Mouse (Mus musculus) CH12.LX (cell line): ENCODE measurements around the gene Mvp. TPM values are rescaled to one million over a fixed set of nuclear protein-coding genes. Genes with fewer than 3 reads are reported as not detected.

Source experiments
- DNase-seq: peaks from one replicate; pipeline ENCODE4 v3.0.0-alpha.2; 2013; ENCODE audit errors: extremely low read depth
- H3K27ac ChIP-seq: 2 replicates; pipeline ENCODE4 v1.5.1; 2012; ENCODE audit warnings: low read depth, mild to moderate bottlenecking, control low read depth, moderate library complexity; ENCODE audit not compliant: insufficient read depth
- H3K27me3 ChIP-seq: replicated peaks from 2 replicates; pipeline ENCODE3; 2012; ENCODE audit warnings: inconsistent platforms
- H3K36me3 ChIP-seq, 2 experiments: replicated peaks in 1 of 2; 2 replicates each; pipeline versions ENCODE3 to v1.6.1; 2012; ENCODE audit warnings: inconsistent platforms in 1 of 2, low read length in 1 of 2, mild to moderate bottlenecking in 1 of 2, mixed read lengths in 1 of 2, moderate library complexity in 1 of 2; ENCODE audit not compliant: control insufficient read depth in 1 of 2, insufficient read depth in 1 of 2
- H3K4me1 ChIP-seq, 2 experiments: 2 replicates each; pipeline ENCODE4 v1.6.1; 2012; ENCODE audit warnings: inconsistent platforms in 1 of 2, moderate library complexity in 1 of 2; ENCODE audit not compliant: insufficient read depth in 2 of 2, control insufficient read depth in 1 of 2
- H3K4me2 ChIP-seq: 2 replicates; pipeline ENCODE4 v1.6.1; 2012; ENCODE audit warnings: low read depth, mild to moderate bottlenecking, control low read depth; ENCODE audit not compliant: poor library complexity, insufficient read depth, severe bottlenecking
- H3K4me3 ChIP-seq, 3 experiments: fragments of 150-350 bp in 1 of 3; sonication (generic) in 1 of 3; replicated peaks in 1 of 3; 2 replicates each; pipeline versions ENCODE3 to v1.5.1; 2011 to 2012; ENCODE audit warnings: low read depth in 2 of 3, low read length in 2 of 3, mild to moderate bottlenecking in 2 of 3, moderate library complexity in 2 of 3, control low read depth in 1 of 3, improper control_type of control experiment in 1 of 3, inconsistent platforms in 1 of 3, mixed read lengths in 1 of 3; ENCODE audit not compliant: poor library complexity in 1 of 3
- H3K79me2 ChIP-seq: replicated peaks from 2 replicates; pipeline ENCODE4 v1.6.1; 2012; ENCODE audit warnings: mild to moderate bottlenecking, moderate library complexity; ENCODE audit not compliant: control insufficient read depth, poor library complexity, insufficient read depth, severe bottlenecking; ENCODE audit errors: extremely low read depth
- H3K9ac ChIP-seq: 2 replicates; pipeline ENCODE4 v1.6.1; 2012; ENCODE audit warnings: low read depth, mild to moderate bottlenecking, control low read depth, moderate library complexity; ENCODE audit not compliant: insufficient read depth
- H3K9me3 ChIP-seq: replicated peaks from 2 replicates; pipeline ENCODE3; 2012; ENCODE audit warnings: low read length, inconsistent platforms, mixed read lengths
- BHLHE40 ChIP-seq: IDR thresholded peaks from 2 replicates; pipeline ENCODE4 v1.6.1; 2011; ENCODE audit warnings: mild to moderate bottlenecking, low read depth, low read length, improper control_type of control experiment
- E2F4 ChIP-seq: IDR thresholded peaks from 2 replicates; pipeline ENCODE4 v1.6.1; 2011; ENCODE audit warnings: low read depth, low read length, improper control_type of control experiment; ENCODE audit not compliant: insufficient replicate concordance
- ETS1 ChIP-seq: conservative IDR thresholded peaks from 2 replicates; pipeline ENCODE4 v1.6.1; 2012; ENCODE audit warnings: low read depth, mild to moderate bottlenecking, inconsistent platforms, low read length, improper control_type of control experiment, moderate library complexity
- HCFC1 ChIP-seq: IDR thresholded peaks from 2 replicates; pipeline ENCODE4 v1.6.1; 2012; ENCODE audit warnings: low read depth, mild to moderate bottlenecking, inconsistent platforms, low read length, improper control_type of control experiment
- IRF4 ChIP-seq: IDR thresholded peaks from 2 replicates; pipeline ENCODE4 v1.6.1; 2014; ENCODE audit warnings: low read depth, mild to moderate bottlenecking, inconsistent platforms, low read length, improper control_type of control experiment
- JUND ChIP-seq: conservative IDR thresholded peaks from 2 replicates; pipeline ENCODE4 v1.6.1; 2011; ENCODE audit warnings: low read depth, low read length, improper control_type of control experiment
- KAT2A ChIP-seq: IDR thresholded peaks from 2 replicates; pipeline ENCODE4 v1.6.1; 2012; ENCODE audit warnings: low read length, improper control_type of control experiment, inconsistent platforms; ENCODE audit not compliant: insufficient replicate concordance
- MAFK ChIP-seq: IDR thresholded peaks from 2 replicates; pipeline ENCODE4 v1.6.1; 2011; ENCODE audit warnings: low read length, improper control_type of control experiment; ENCODE audit not compliant: insufficient replicate concordance
- MXI1 ChIP-seq: IDR thresholded peaks from 2 replicates; pipeline ENCODE4 v1.6.1; 2011; ENCODE audit warnings: mild to moderate bottlenecking, low read depth, low read length, improper control_type of control experiment
- NRF1 ChIP-seq: IDR thresholded peaks from 2 replicates; pipeline ENCODE4 v1.6.1; 2014; ENCODE audit warnings: low read depth, mild to moderate bottlenecking, inconsistent platforms, low read length, improper control_type of control experiment, moderate library complexity
- PAX5 ChIP-seq: IDR thresholded peaks from 2 replicates; pipeline ENCODE4 v1.6.1; 2012; ENCODE audit warnings: low read length, inconsistent platforms, mixed read lengths
- POLR2A ChIP-seq: IDR thresholded peaks from 2 replicates; pipeline ENCODE4 v1.6.1; 2011; ENCODE audit warnings: low read depth, mild to moderate bottlenecking, improper control_type of control experiment, low read length
- RAD21 ChIP-seq: IDR thresholded peaks from 2 replicates; pipeline ENCODE4 v1.6.1; 2011; ENCODE audit warnings: low read depth, mild to moderate bottlenecking, low read length, improper control_type of control experiment, moderate library complexity
- RCOR1 ChIP-seq: conservative IDR thresholded peaks from 2 replicates; pipeline ENCODE4 v1.6.1; 2012; ENCODE audit warnings: low read depth, mild to moderate bottlenecking, inconsistent platforms, low read length, improper control_type of control experiment
- SIN3A ChIP-seq: IDR thresholded peaks from 2 replicates; pipeline ENCODE4 v1.6.1; 2012; ENCODE audit warnings: low read length, improper control_type of control experiment, inconsistent platforms
- SMC3 ChIP-seq: IDR thresholded peaks from 2 replicates; pipeline ENCODE4 v1.6.1; 2011; ENCODE audit warnings: low read depth, low read length, improper control_type of control experiment
- TBP ChIP-seq: conservative IDR thresholded peaks from 2 replicates; pipeline ENCODE4 v1.6.1; 2011; ENCODE audit warnings: low read depth, low read length, improper control_type of control experiment
- TCF12 ChIP-seq: IDR thresholded peaks from 2 replicates; pipeline ENCODE4 v1.6.1; 2014; ENCODE audit warnings: low read depth, mild to moderate bottlenecking, inconsistent platforms, low read length, improper control_type of control experiment
- UBTF ChIP-seq: IDR thresholded peaks from 2 replicates; pipeline ENCODE4 v1.6.1; 2012; ENCODE audit warnings: low read depth, mild to moderate bottlenecking, inconsistent platforms, low read length, improper control_type of control experiment, moderate library complexity
- USF1 ChIP-seq: IDR thresholded peaks from 2 replicates; pipeline ENCODE4 v1.6.1; 2014; ENCODE audit warnings: low read depth, mild to moderate bottlenecking, inconsistent platforms, low read length, improper control_type of control experiment
- ZC3H11A ChIP-seq: IDR thresholded peaks from 2 replicates; pipeline ENCODE4 v1.6.1; 2012; ENCODE audit warnings: low read depth, mild to moderate bottlenecking, inconsistent platforms, low read length, improper control_type of control experiment
- dilution Hi-C: fragments of 300-500 bp; cut with MboI; formaldehyde crosslinking; loops from 2 replicates; pipeline ENCODE4 v1.14.3; 2020; ENCODE audit warnings: low sequenced_read_pairs; ENCODE audit not compliant: extremely low pct_unique_long_range_greater_than_20kb, extremely low pct_ligation_motif_present
- in situ Hi-C: fragments of 300-500 bp; cut with MboI; formaldehyde crosslinking; loops from 3 replicates; pipeline ENCODE4 v1.14.3; 2019; ENCODE audit warnings: low sequenced_read_pairs, low pct_ligation_motif_present, low pct_unique_long_range_greater_than_20kb, mixed read lengths
- polyA plus RNA-seq: library from polyadenylated mRNA; unstranded; fragments of >175 nt; gene quantifications from 2 replicates; pipeline ENCODE4 v1.2.1, GENCODE M21; 2012; ENCODE audit warnings: low read depth; ENCODE audit not compliant: insufficient read length
- total RNA-seq, 2 experiments: library from RNA; depleted of rRNA; stranded (reverse); fragments of 300-350 nt in 1 of 2; fragments of >200 nt in 1 of 2; gene quantifications; 2 replicates each; pipeline ENCODE4 v1.2.3; 2012 to 2014

Gene Mvp
- total and polyA plus RNA-seq, 3 experiments: 33.3 to 53.7 (median 52.1) TPM

- in situ Hi-C loops: loop anchor here (10.0 kb wide), 1 partner anchor 307 kb away; the partner anchor contains the start of gene Coro1a
- no peak for TF ChIP-seq IRF4
- no peak for TF ChIP-seq SMC3
- dilution Hi-C loops: no loop called here
- H3K4me1 ChIP-seq: peaks cover 40 to 79% of the 10 kb centered on the region in 2 experiments
- H3K79me2 ChIP-seq: peaks cover 14% of the 10 kb centered on the region
- no peak overlapping the region for H3K4me3 ChIP-seq
- no peak overlapping the region for H3K9ac ChIP-seq
- H3K36me3 ChIP-seq: peaks cover 6 to 36% of the 10 kb centered on the region in 2 experiments
- H3K4me2 ChIP-seq: no peak overlapping the region
- H3K27ac ChIP-seq: no peak overlapping the region
- no peaks in the 10 kb centered on the region for H3K27me3 ChIP-seq
- DNase-seq: no peak
- H3K9me3 ChIP-seq: no peaks in the 10 kb centered on the region
Measured at GRCm38 (mm10) chr7:127011717-127012116, 2.7 kb downstream of the Mvp start.

GRCm38 (mm10) chr7:127011051-127011450 is 3.4 kb downstream of the Mvp start:
- no peak for DNase-seq
- Histone ChIP-seq H3K36me3 (peaks cover 6 to 36% of the 10 kb centered on the region in 2 experiments), H3K27me3 (no peaks in the 10 kb centered on the region), H3K79me2 (peaks cover 14% of the 10 kb centered on the region), H3K4me2 (no peak overlapping the region), H3K9me3 (no peaks in the 10 kb centered on the region), H3K4me3 (no peak overlapping the region), H3K27ac (no peak overlapping the region), H3K4me1 (peaks cover 40 to 85% of the 10 kb centered on the region in 2 experiments), H3K9ac (no peak overlapping the region)
- dilution Hi-C loops: no loop called here
- in situ Hi-C loops: loop anchor here (10.0 kb wide), 1 partner anchor 306 kb away; the partner anchor contains the start of gene Coro1a
- TF ChIP-seq USF1: no peak

DNA sequence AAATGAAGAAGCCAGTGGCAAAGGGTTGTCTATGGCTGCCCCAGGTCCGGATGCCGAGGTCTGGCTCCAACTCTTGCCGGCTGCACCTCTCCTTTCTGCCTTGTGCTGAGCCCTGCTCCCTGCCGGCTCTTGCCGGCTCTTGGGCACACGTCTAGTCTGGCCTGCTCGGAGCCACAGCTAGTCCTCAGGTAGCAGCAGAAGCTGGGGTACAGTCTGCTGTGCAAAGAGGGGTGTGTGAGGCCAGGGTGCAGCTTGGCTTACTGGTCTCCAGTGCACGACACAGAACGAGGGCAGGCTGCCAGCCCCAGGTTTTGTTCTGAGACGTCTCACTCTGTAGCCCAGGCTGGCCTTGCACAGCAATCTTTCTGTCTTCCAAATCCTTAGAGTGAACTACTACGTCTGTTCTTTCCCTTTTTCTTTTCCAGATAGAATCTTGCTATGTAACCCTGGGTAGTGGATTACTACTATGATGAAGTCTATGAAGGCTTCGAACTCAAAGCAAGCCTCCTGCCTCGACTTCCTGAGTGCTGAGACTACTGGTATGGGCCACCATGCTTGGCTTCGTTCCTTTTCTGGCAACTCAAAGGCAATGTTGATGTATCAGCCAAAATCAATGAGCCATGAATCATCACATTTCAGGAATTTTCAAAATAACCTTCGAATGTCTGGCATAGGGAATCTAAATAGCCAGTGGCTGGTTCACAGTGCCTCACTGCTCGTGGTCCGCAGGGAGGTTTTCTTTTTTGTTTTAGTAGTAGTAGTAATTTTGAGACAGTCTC is 4.9 kb downstream of the Mvp start:
- DNase-seq: no peak
- peaks cover 3 to 25% of the 10 kb centered on the region in 2 experiments for H3K36me3 ChIP-seq
- H3K4me2 ChIP-seq: no peak overlapping the region
- no peak overlapping the region for H3K9ac ChIP-seq
- H3K4me1 ChIP-seq: peaks cover 31 to 82% of the 10 kb centered on the region in 2 experiments
- no peak overlapping the region for H3K4me3 ChIP-seq
- in situ Hi-C loops (loop anchor here (10.0 kb wide), 1 partner anchor 305 kb away; the partner anchor contains the start of gene Coro1a), dilution Hi-C loops (no loop called here)
- TF ChIP-seq RAD21 (no peak), ETS1 (no peak), TBP (no peak), E2F4 (no peak), PAX5 (no peak), UBTF (no peak), ZC3H11A (no peak), IRF4 (no peak), USF1 (no peak), HCFC1 (no peak), SIN3A (no peak), BHLHE40 (no peak), MXI1 (no peak), TCF12 (no peak), POLR2A (no peak), JUND (no peak), KAT2A (no peak), MAFK (no peak), RCOR1 (no peak), NRF1 (no peak)
- peaks cover 14% of the 10 kb centered on the region for H3K79me2 ChIP-seq
- no peaks in the 10 kb centered on the region for H3K27me3 ChIP-seq
- peak overlapping the region; percentile 71 for H3K27ac ChIP-seq
- no peaks in the 10 kb centered on the region for H3K9me3 ChIP-seq
